Mouse (Mus musculus) CD4-positive, CD25-positive, alpha-beta regulatory T cell, adult 4 months (primary cell): ENCODE results near the gene AI182371. TPM values are rescaled to one million over a fixed set of nuclear protein-coding genes. Genes with fewer than 3 reads are reported as not detected.

Experiments used
- ATAC-seq: one replicate; pipeline ENCODE4 v1.8.0; 2017
- polyA plus RNA-seq, 2 experiments: library from polyadenylated mRNA; unstranded; fragments of 100-300 nt; shearing (Covaris generic); gene quantifications; one replicate each; pipeline ENCODE4 v1.2.1; 2017

The AI182371 gene
- under 1 TPM; 0.73 to 0.87 TPM for polyA plus RNA-seq

GRCm38 (mm10) chr2:35101443-35101842 lies at the start of gene AI182371:
Gene AI182371 (minus strand): TSS chr2:35101543.
- ATAC-seq: no peak

GRCm38 (mm10) chr2:35148806-35149205 lies 47.5 kb upstream of the AI182371 start:
- ATAC-seq: no peak

DNA sequence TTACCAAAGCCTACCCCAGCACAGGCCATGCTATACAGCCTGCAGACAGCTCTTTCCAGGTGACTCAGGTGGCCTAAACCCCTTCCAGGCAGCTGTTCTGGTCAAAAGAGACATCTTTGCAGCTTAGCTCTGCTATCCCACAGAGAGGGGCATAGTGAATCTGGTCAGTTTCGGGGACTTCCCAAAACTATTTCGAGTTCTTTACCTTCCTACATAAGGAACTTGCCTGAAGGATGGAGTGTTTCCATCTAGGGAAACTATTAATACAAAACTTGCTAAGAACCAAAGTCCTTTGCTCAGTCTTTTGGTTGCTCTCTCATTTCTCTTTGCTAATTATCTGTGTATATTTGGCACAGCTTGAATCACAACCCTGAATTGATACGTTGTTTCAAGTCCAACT lies 40.3 kb upstream of the AI182371 start:
- ATAC-seq: no peak

GRCm38 (mm10) chr2:35138576-35138975 lies 37.2 kb upstream of the AI182371 start:
- no peak for ATAC-seq

- ATAC-seq: no peak
Observed at GRCm38 (mm10) chr2:35133891-35134290, 32.5 kb upstream of the AI182371 start.

- no peak for ATAC-seq
Observed at GRCm38 (mm10) chr2:35132662-35133055, 31.3 kb upstream of the AI182371 start.

- peak; percentile 99 for ATAC-seq
Observed at GRCm38 (mm10) chr2:35131991-35132661, 30.8 kb upstream of the AI182371 start.

DNA sequence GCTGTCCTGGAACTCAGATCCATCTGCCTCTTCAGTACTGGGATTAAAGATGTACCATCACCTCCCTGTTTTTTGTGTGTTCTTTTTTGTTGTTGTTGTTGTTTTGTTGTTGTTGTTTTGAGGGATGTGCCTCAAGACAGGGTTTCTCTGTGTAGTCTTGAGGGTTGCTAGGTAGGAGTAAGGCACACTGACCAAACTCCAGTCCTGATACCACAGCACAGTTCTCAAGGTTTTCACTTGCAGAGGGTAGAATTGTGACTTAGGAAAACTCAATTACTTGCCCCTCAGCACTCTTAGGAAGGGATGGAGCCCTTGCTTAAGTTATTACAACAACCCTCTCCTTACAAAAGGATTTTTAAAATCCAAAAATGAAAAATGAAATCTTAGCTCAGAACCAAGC lies 30.1 kb upstream of the AI182371 start:
- no peak for ATAC-seq

DNA sequence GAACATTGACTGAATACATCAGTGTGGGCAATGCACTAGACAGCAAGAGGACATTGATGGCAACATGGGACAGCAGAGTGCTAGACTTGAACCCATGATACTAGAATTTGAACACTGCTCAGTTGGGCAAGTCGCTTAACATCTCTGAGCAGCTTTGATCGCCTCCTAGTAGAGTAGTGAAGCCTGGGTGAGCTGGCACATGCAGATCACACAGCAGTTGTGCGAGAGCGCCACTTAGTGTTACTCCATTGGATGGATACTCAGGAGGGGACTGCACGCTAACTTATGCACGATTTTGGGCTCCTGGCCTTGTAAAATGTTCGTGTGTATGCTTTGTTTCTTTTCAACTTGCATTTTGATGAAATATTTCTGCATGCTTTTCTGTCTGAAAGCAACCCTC lies 23.4 kb upstream of the AI182371 start:
- ATAC-seq: no peak

GRCm38 (mm10) chr2:35110521-35110920 lies 9.2 kb upstream of the AI182371 start:
- peak; percentile 30 for ATAC-seq

DNA sequence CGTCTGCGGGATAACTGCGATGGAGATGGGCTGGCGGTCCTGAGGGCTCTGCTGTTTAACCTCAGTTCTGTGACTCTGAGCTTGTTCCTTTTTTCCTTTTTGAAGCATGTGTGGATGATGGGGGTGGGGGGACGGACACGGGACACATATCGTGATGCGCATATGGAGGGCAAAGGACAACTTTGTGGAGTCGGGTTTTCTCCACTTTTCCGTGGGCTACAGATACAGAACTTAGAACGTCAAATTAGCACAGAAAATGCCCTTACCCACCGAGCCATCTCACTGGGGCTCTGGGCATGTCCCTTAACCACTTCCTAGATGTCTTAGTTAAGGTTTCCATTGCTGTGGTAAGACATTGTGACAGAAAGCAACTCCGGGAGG lies 8.6 kb upstream of the AI182371 start:
- peak; percentile 43 for ATAC-seq

GRCm38 (mm10) chr2:35109141-35109923 lies 8.0 kb upstream of the AI182371 start, which contains the start of gene Cntrl:
Gene Cntrl (plus strand): TSS chr2:35109492.
- ATAC-seq: peak; percentile 77

DNA sequence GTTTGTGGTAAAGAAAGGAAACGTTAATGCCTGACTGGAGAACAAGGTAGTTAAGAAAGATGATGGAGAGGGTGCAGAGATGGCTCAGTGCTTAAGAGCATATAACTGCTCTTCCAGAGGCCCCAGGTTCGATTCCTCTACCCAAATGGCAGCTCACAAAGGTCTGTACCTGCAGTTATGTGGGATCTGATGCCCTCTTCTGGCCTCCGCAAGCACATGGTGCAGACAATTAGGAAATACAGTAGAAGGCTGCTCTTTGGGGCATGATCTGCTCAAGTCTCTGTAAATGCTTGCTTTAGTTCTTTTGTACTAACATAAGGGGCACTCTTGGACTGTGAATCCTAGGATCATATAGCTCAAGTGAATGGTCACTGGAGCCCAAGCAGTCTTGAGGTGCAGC lies 7.4 kb upstream of the AI182371 start:
- ATAC-seq: peak; percentile 39

GRCm38 (mm10) chr2:35107984-35108635 lies 6.8 kb upstream of the AI182371 start:
- no peak for ATAC-seq

- ATAC-seq: no peak
Observed at GRCm38 (mm10) chr2:35104843-35105242, 3.5 kb upstream of the AI182371 start.

DNA sequence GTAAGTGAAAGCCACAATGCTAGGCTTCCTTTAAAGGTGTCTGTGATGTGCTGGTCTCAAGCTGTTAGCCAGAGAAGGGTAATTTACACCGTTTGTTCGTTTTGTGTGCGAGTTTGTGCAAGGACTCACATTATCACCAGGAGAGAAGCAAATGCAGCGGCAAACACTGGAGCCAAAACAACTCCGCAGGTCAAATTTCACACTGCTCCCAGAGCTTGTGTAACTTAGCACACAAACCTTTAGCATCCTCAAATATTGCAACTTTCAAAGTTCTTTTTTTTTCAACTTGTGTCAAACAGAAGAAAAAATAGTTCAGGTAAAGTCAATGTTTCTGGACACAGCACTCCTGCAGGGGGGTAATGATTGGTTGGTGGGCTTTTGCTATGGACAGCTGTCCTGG lies 2.2 kb upstream of the AI182371 start:
- no peak for ATAC-seq

- no peak for ATAC-seq
Observed at GRCm38 (mm10) chr2:35102777-35103176, 1.4 kb upstream of the AI182371 start.

DNA sequence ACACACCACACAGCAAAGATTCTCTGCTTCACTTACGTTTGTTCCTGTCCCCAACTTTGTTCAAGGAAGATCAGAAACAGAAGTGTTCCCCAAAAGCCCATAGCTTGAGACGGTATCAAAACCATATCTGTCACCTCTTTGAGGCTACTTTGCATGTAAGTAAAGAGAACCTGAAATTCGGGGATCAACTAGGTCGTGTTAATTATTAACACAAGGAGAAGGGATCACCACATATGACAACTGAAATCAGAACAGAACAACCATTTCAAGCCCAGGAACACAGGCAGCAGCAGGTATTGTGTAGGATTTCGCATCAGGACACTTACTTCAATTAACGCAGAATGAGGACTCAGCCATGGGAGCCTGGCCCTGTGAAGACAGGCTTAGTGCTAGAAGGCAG lies 814 bp downstream of the AI182371 start:
- ATAC-seq: no peak

GRCm38 (mm10) chr2:35087418-35087817 lies 13.9 kb downstream of the AI182371 start:
- ATAC-seq: no peak

GRCm38 (mm10) chr2:35079166-35079565 lies 22.2 kb downstream of the AI182371 start:
- no peak for ATAC-seq

GRCm38 (mm10) chr2:35074328-35074727 lies 27.0 kb downstream of the AI182371 start:
- ATAC-seq: no peak

- ATAC-seq: no peak
Observed at GRCm38 (mm10) chr2:35072547-35072946, 28.8 kb downstream of the AI182371 start.

DNA sequence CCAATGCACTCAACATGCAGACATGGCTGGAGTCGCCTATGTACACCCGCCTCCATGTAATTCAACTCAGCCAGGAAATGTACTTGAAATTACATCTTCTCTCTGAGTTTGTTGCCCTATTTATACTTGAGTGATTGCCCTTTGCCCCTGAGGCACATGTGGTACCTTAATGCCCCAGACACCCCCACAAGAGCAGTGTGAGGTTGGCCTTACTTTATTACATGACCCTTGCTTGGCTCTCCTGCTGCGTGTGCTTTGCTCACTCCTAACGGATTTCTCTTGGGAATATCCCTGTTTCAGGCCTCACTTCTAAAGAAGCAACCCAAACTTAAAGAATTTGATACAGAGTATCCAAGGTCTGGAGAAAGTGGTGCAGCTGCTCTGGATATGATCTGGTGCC lies 31.1 kb downstream of the AI182371 start:
- no peak for ATAC-seq

DNA sequence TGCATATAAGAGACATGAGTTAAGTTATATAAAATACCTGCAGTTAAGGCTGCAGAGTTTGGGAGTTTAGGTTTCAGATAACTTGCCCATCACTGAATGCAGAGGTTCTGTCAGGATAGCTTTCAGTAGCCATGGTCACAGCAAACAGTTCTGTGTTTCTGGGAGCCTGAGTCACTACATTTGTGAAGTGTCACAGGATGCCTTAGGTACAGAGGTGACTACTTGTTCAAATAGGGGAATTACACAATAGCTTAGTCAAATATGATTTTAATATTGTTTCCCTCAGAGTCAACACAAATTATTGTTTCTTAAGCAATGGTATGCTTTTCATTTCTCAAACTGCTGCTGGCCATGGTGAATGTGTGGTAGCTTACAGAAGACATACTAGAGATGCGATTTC lies 32.2 kb downstream of the AI182371 start:
- no peak for ATAC-seq
